Comparison of ENCODE assay signal across 8 mouse cellular contexts in genomic region chr7:3376831-3377230, GRCm38 (mm10). TPM values are rescaled to one million over a fixed set of nuclear protein-coding genes. Genes with fewer than 3 reads are reported as not detected.
A peak's percentile ranks its signal among the peaks of the same experiment; 100 is the strongest.
DNase-seq lines count a peak whose midpoint lies in the region; ATAC-seq lines count a peak whose summit lies in the region.

No protein-coding gene starts in this region.

- H3K36me3 ChIP-seq in hindbrain, embryonic 10.5 days = no peaks in the 10 kb centered on the region
- H3K36me3 ChIP-seq in hindbrain, embryonic 12.5 days = no peaks in the 10 kb centered on the region

- DNase-seq in hindbrain, embryonic 10.5 days (ENCODE audit: low spot score) = peak; percentile 38
- DNase-seq in urinary bladder, postnatal 14 days (ENCODE audit: low spot score) = peak; percentile 68
- no peak for DNase-seq in urinary bladder, postnatal 10 days (ENCODE audit: low spot score)
- DNase-seq in cerebellum, adult 9-10 months = peak; percentile 55
- peak; percentile 80 for DNase-seq in heart, postnatal 4 days
- peak; percentile 67 for DNase-seq in retina, embryonic 14.5 days (ENCODE audit: low spot score)
- DNase-seq in layer of hippocampus, postnatal 36 days = no peak

- H3K9me3 ChIP-seq in hindbrain, embryonic 10.5 days = no peaks in the 10 kb centered on the region
- no peaks in the 10 kb centered on the region for H3K9me3 ChIP-seq in hindbrain, embryonic 12.5 days (replicated peaks)

- WGBS in hindbrain, embryonic 10.5 days = 51% methylated on average over 4 of the region's 4 CpGs
- 47% methylated on average over 4 of the region's 4 CpGs for WGBS in hindbrain, embryonic 12.5 days

- no peaks in the 10 kb centered on the region for H3K4me1 ChIP-seq in hindbrain, embryonic 10.5 days (replicated peaks)
- H3K4me1 ChIP-seq in hindbrain, embryonic 12.5 days = no peaks in the 10 kb centered on the region

- H3K27me3 ChIP-seq in hindbrain, embryonic 10.5 days (ENCODE audit: insufficient read depth, poor library complexity, severe bottlenecking) = no peaks in the 10 kb centered on the region
- H3K27me3 ChIP-seq in hindbrain, embryonic 12.5 days = no peaks in the 10 kb centered on the region

- H3K4me2 ChIP-seq in hindbrain, embryonic 12.5 days (replicated peaks) = no peak overlapping the region

- H3K27ac ChIP-seq in hindbrain, embryonic 10.5 days = no peak overlapping the region
- H3K27ac ChIP-seq in hindbrain, embryonic 12.5 days = no peak overlapping the region

- no peak for ATAC-seq in hindbrain, embryonic 12.5 days (ENCODE audit: low FRiP score)

- H3K4me3 ChIP-seq in hindbrain, embryonic 10.5 days = no peak overlapping the region
- H3K4me3 ChIP-seq in hindbrain, embryonic 12.5 days = no peak overlapping the region

- H3K9ac ChIP-seq in hindbrain, embryonic 12.5 days = no peak overlapping the region

RNA-seq across cellular contexts. Expression of gene Cacng8, which starts 13.7 kb away (rescaled TPM):
- polyA plus RNA-seq in hindbrain, embryonic 10.5 days (2016; fragmentation: Nextera tagmentation; extraction: Ambion mirVana) = 5.5 and 7.8 TPM in 2 replicates
- polyA plus RNA-seq in hindbrain, embryonic 12.5 days (2016; fragmentation: Nextera tagmentation; extraction: Ambion mirVana) = 7.9 and 8.6 TPM in 2 replicates
- under 1 TPM in 1 of 2 experiments, not detected in 1; 0.18 TPM for total RNA-seq in heart, postnatal 4 days (2021)
- total RNA-seq in layer of hippocampus, postnatal 36 days (2021) = 100 to 1,000 TPM; 406 to 411 TPM

RNA-seq across cellular contexts. Expression of gene Cacng7, which starts 44.1 kb away (rescaled TPM):
- 2.2 TPM in 2 replicates for polyA plus RNA-seq in hindbrain, embryonic 10.5 days (2016; fragmentation: Nextera tagmentation; extraction: Ambion mirVana)
- polyA plus RNA-seq in hindbrain, embryonic 12.5 days (2016; fragmentation: Nextera tagmentation; extraction: Ambion mirVana) = 3.7 and 4.6 TPM in 2 replicates
- 1 to 10 TPM; 6.9 to 7.4 TPM for total RNA-seq in heart, postnatal 4 days (2021)
- 100 to 1,000 TPM; 130 to 131 TPM for total RNA-seq in layer of hippocampus, postnatal 36 days (2021)

RNA-seq across cellular contexts. Expression of gene Cacng6, which starts 47.2 kb away (rescaled TPM):
- polyA plus RNA-seq in hindbrain, embryonic 10.5 days (2016; fragmentation: Nextera tagmentation; extraction: Ambion mirVana) = 0.12 TPM in 1 of 2 replicates, not detected in the other
- 0.27 and 1.4 TPM in 2 replicates for polyA plus RNA-seq in hindbrain, embryonic 12.5 days (2016; fragmentation: Nextera tagmentation; extraction: Ambion mirVana)
- total RNA-seq in heart, postnatal 4 days (2021) = 1 to 10 TPM; 7.9 to 9.0 TPM
- total RNA-seq in layer of hippocampus, postnatal 36 days (2021) = 1 to 10 TPM; 1.5 to 1.6 TPM

Comparison
In these comparisons a context has a peak if more than half of its experiments do, and no peak if none do; other contexts are left out.
1. DNase-seq: peak in hindbrain, embryonic 10.5 days (single experiment), urinary bladder, postnatal 14 days (single experiment), cerebellum, adult 9-10 months (single experiment), heart, postnatal 4 days (single experiment) and retina, embryonic 14.5 days (single experiment); none in urinary bladder, postnatal 10 days (single experiment) and layer of hippocampus, postnatal 36 days (0 of 2).
2. RNA of gene Cacng8, which starts 13.7 kb away (total RNA-seq): 406 to 411 TPM in layer of hippocampus, postnatal 36 days; 0.18 TPM in heart, postnatal 4 days; every median in the first group is over 100 times any median in the second.
3. RNA of gene Cacng7, which starts 44.1 kb away (total RNA-seq): 130 to 131 TPM in layer of hippocampus, postnatal 36 days; 6.9 to 7.4 TPM in heart, postnatal 4 days; every median in the first group is over 10 times any median in the second.